Mouse (Mus musculus) ES-Bruce4 (cell line): Measurements from ENCODE around the gene Nek8.

Experiments
- CTCF ChIP-seq: IDR thresholded peaks from one replicate; pipeline ENCODE4 v1.8.1; 2011; ENCODE audit warnings: low read depth, low read length
- EP300 ChIP-seq: IDR thresholded peaks from 2 replicates; pipeline ENCODE4 v1.6.1; 2011; ENCODE audit warnings: low read depth, low read length; ENCODE audit not compliant: insufficient read depth

- TF ChIP-seq CTCF = no peak
- TF ChIP-seq EP300 = no peak
Measured at GRCm38 (mm10) chr11:78176905-78177331, 443 bp upstream of the Nek8 start.
